Mouse (Mus musculus): ENCODE results near the gene Tceanc2.

DNA sequence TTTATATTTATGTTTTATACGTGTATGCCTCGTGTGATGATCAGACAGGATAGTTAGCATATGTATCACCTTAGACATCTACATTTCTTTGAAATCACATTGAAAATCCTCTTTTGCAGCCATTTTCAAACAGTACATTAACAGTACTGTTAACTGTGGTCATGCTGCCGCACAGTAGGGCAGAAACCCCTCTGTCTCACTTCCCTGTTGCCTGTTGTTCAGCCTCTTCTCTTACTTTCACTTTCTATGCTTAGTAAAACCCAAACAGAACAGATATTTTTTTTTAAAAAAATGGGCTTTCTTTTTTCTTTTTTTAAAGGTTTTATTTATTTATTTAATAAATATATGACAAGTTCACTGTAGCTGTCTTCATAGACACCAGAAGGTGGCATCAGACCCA, 14.9 kb upstream of the Tceanc2 start:
- no peak for TF ChIP-seq POLR2A (IDR thresholded peaks at IDR 0.05; ENCODE audit: insufficient read depth, low read length)
- no peak for TF ChIP-seq CTCF (IDR thresholded peaks at IDR 0.05; ENCODE audit: low read depth, low read length)
- no peak for TF ChIP-seq EP300 (IDR thresholded peaks at IDR 0.05; ENCODE audit: insufficient read depth, low read depth, low read length)

All from ES-Bruce4 (cell line).